Comparison of ENCODE assay signal across 8 mouse cellular contexts in the genomic region with DNA sequence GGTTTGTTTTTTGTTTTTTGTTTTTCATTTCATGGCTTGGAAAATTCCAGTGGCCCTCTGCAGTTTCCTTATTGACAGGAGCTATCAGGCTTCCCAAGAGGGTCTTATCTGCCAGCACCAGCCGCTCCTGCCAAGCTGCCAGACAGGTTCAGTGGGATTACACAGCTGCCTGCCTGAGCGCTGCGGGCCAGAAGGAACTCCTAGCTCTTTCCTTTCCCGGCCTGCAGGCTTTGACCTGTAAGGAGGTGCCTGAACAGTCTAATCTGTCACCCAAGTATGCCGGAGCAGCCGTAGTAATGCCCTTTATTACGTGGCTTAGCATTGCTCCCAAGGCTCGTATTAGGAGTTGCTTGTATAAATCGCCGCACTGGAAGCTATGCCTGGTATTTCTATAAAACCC. TPM values are rescaled to one million over a fixed set of nuclear protein-coding genes. Genes with fewer than 3 reads are reported as not detected.
DNase-seq lines count a peak whose midpoint lies in the region; ATAC-seq lines count a peak whose summit lies in the region.

No protein-coding gene starts in this region.

- ATAC-seq in megakaryocyte-erythroid progenitor cell, adult 5-6 weeks (replicated peaks; ENCODE audit: low FRiP score, low TSS enrichment, poor library complexity, severe bottlenecking) = peak; percentile 81

- intact Hi-C loops in heart, postnatal 10 days (cut with DNase I) = loop anchor here (2.0 kb wide), 1 partner anchor 24 kb away; no protein-coding TSS in a partner anchor

- peak; percentile 44 for DNase-seq in adrenal gland, postnatal 14 days
- DNase-seq in adrenal gland, adult (ENCODE audit: inconsistent age in 2 of 2, low spot score in 1 of 2) = no peak
- peak; percentile 75 to 78 for DNase-seq in heart, postnatal 10 days
- peak; percentile 45 to 61 for DNase-seq in kidney, postnatal 36 days
- peak; percentile 82 for DNase-seq in yolk sac, embryonic 10.5 days (ENCODE audit: low spot score)
- no peak for DNase-seq in thymus, postnatal 0 days (ENCODE audit: low spot score)
- DNase-seq in right cerebral cortex, postnatal 4 days = no peak

RNA-seq across cellular contexts. Expression of gene Syde2, which starts 23.2 kb away (rescaled TPM):
- 4.9 and 7.2 TPM in 2 replicates for total RNA-seq in adrenal gland, postnatal 14 days (2021)
- total RNA-seq in heart, postnatal 10 days (2021) = 10 to 100 TPM; 27.4 to 29.0 TPM
- total RNA-seq in megakaryocyte-erythroid progenitor cell, adult 5-6 weeks (2014; fragmentation: Nextera tagmentation) = 6.9 and 13.4 TPM in 2 replicates
- total RNA-seq in megakaryocyte-erythroid progenitor cell, adult 5-6 weeks (2017) = 12.9 and 15.0 TPM in 2 replicates
- polyA plus RNA-seq in thymus, postnatal 0 days (2015; fragmentation: Nextera tagmentation; extraction: Ambion mirVana) = 0.54 and 0.61 TPM in 2 replicates

RNA-seq across cellular contexts. Expression of gene 2410004B18Rik, which starts 26.7 kb away (rescaled TPM):
- total RNA-seq in adrenal gland, postnatal 14 days (2021) = 22.2 and 30.6 TPM in 2 replicates
- total RNA-seq in heart, postnatal 10 days (2021) = 10 to 100 TPM; 22.6 to 23.1 TPM
- 17.4 and 20.3 TPM in 2 replicates for total RNA-seq in megakaryocyte-erythroid progenitor cell, adult 5-6 weeks (2014; fragmentation: Nextera tagmentation)
- 19.4 and 27.4 TPM in 2 replicates for total RNA-seq in megakaryocyte-erythroid progenitor cell, adult 5-6 weeks (2017)
- 42.1 and 42.2 TPM in 2 replicates for polyA plus RNA-seq in thymus, postnatal 0 days (2015; fragmentation: Nextera tagmentation; extraction: Ambion mirVana)

RNA-seq across cellular contexts. Expression of gene Bcl10, which starts 41.9 kb away (rescaled TPM):
- 25.7 and 26.0 TPM in 2 replicates for total RNA-seq in adrenal gland, postnatal 14 days (2021)
- 10 to 100 TPM; 23.8 to 25.8 TPM for total RNA-seq in heart, postnatal 10 days (2021)
- total RNA-seq in megakaryocyte-erythroid progenitor cell, adult 5-6 weeks (2014; fragmentation: Nextera tagmentation) = 9.4 and 19.1 TPM in 2 replicates
- 20.4 and 38.6 TPM in 2 replicates for total RNA-seq in megakaryocyte-erythroid progenitor cell, adult 5-6 weeks (2017)
- 82.5 and 88.6 TPM in 2 replicates for polyA plus RNA-seq in thymus, postnatal 0 days (2015; fragmentation: Nextera tagmentation; extraction: Ambion mirVana)

Comparison
In these comparisons a context has a peak if more than half of its experiments do, and no peak if none do; other contexts are left out.
1. DNase-seq: peak in adrenal gland, postnatal 14 days (single experiment), heart, postnatal 10 days (2 of 2), kidney, postnatal 36 days (2 of 2) and yolk sac, embryonic 10.5 days (single experiment); none in adrenal gland, adult (0 of 2), thymus, postnatal 0 days (single experiment) and right cerebral cortex, postnatal 4 days (single experiment).